Mouse (Mus musculus): ENCODE measurements at regions not wholly inside any gene's neighbourhood (a gene's known extent, or its start where the extent isn't known, plus 50 kb on each side); places are given as distances from the start of the nearest gene placed in this dataset.

DNA sequence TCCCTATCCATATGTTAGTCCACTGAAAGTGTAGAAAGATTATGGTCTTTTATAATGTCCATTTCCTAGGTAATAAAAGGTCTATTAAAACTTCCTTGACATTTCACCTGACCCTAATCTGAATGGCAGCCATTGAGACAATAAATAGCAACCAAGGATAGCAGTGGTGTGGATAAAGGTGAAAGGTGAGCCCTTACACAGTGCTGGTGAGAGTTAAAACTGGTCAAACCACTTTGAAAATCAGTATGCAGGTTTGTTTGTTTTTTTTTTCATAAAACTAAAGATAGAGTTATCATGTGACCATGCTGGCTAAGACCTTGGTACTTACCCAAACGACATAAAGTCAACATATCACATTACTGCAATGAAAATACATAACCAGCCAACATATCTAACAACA is 110.7 kb upstream of the Slc7a11 start:
- ATAC-seq (ENCODE audit: insufficient number of reproducible peaks, low FRiP score, low TSS enrichment, low read depth) (no peak), DNase-seq (ENCODE audit: low spot score) (no peak)
- Histone ChIP-seq H3K36me3 (ENCODE audit: control insufficient read depth, insufficient read depth, low read length) (no peaks in the 10 kb centered on the region), H3K4me2 (ENCODE audit: low read depth, severe bottlenecking) (no peak overlapping the region), H3K27me3 (ENCODE audit: control insufficient read depth, insufficient read depth, low read length) (no peaks in the 10 kb centered on the region), H3K9ac (ENCODE audit: low read length) (no peak overlapping the region), H3K4me3 (ENCODE audit: low read depth, low read length) (no peak overlapping the region), H3K9me3 (ENCODE audit: control insufficient read depth, low read length) (no peaks in the 10 kb centered on the region), H3K27ac (replicated peaks; ENCODE audit: low read depth, low read length) (no peak overlapping the region), H3K4me1 (ENCODE audit: control insufficient read depth, insufficient read depth, low read length) (no peaks in the 10 kb centered on the region)
- whole genome bisulfite sequencing, result 68% methylated on average over 1 of the region's 1 CpGs

DNA sequence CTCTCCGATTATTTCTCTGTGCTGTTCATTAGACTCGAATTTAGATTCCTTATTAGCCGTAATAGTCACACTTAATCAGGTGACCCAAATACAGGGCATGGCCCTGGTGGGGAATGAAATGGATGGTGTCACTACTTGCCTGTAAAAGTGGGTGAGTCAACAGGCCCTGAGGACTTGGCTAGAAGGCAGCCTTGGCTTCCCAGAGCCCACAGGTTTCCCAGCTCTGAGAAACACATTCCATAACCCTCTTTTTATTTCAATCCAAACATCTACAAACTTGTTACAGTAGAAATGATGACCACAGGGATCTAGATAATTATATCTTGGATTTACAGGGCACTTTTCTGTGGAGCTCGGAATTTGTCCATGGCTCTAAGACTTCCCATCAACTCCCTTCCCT is 105.2 kb upstream of the Slc7a11 start:
- 84% methylated on average over 4 of the region's 4 CpGs for WGBS
- H3K36me3 ChIP-seq (ENCODE audit: control insufficient read depth, insufficient read depth, low read length), result no peaks in the 10 kb centered on the region
- H3K27ac ChIP-seq (replicated peaks; ENCODE audit: low read depth, low read length), result no peak overlapping the region
- no peak overlapping the region for H3K4me2 ChIP-seq (ENCODE audit: low read depth, severe bottlenecking)
- H3K4me3 ChIP-seq (ENCODE audit: low read depth, low read length), result no peak overlapping the region
- ATAC-seq (ENCODE audit: insufficient number of reproducible peaks, low FRiP score, low TSS enrichment, low read depth) (no peak), DNase-seq (ENCODE audit: low spot score) (no peak)
- no peaks in the 10 kb centered on the region for H3K4me1 ChIP-seq (ENCODE audit: control insufficient read depth, insufficient read depth, low read length)
- no peak overlapping the region for H3K9ac ChIP-seq (ENCODE audit: low read length)
- H3K9me3 ChIP-seq (ENCODE audit: control insufficient read depth, low read length), result no peaks in the 10 kb centered on the region
- H3K27me3 ChIP-seq (ENCODE audit: control insufficient read depth, insufficient read depth, low read length), result no peaks in the 10 kb centered on the region

DNA sequence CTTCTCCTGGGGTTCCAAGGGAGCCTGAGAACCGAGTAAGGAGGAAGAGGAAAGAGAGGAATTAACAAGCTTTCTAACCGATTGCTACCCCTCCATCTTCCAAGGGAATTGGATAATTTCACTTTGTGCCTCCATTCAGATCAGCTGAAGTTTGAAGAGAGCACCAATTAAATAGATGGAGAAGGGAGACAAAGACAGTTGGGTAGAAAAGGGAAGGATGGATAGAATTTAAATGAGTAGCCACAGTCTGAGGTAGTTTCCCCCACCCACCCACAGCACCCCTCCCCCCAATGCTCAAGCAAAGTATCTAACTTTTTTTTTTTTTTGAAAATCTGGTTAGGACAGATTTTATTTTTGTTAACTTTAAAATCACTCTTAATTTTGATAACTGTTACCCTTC is 87.2 kb upstream of the Slc7a11 start:
- Histone ChIP-seq H3K4me3 (ENCODE audit: low read depth, low read length) (no peak overlapping the region), H3K36me3 (ENCODE audit: control insufficient read depth, insufficient read depth, low read length) (no peaks in the 10 kb centered on the region), H3K9ac (ENCODE audit: low read length) (no peak overlapping the region), H3K4me2 (ENCODE audit: low read depth, severe bottlenecking) (no peak overlapping the region), H3K9me3 (ENCODE audit: control insufficient read depth, low read length) (no peaks in the 10 kb centered on the region), H3K27me3 (ENCODE audit: control insufficient read depth, insufficient read depth, low read length) (no peaks in the 10 kb centered on the region), H3K4me1 (ENCODE audit: control insufficient read depth, insufficient read depth, low read length) (no peaks in the 10 kb centered on the region), H3K27ac (replicated peaks; ENCODE audit: low read depth, low read length) (no peak overlapping the region)
- DNase-seq (ENCODE audit: low spot score), result no peak
- no peak for ATAC-seq (ENCODE audit: insufficient number of reproducible peaks, low FRiP score, low TSS enrichment, low read depth)
- 61% methylated on average over 2 of the region's 2 CpGs for WGBS

DNA sequence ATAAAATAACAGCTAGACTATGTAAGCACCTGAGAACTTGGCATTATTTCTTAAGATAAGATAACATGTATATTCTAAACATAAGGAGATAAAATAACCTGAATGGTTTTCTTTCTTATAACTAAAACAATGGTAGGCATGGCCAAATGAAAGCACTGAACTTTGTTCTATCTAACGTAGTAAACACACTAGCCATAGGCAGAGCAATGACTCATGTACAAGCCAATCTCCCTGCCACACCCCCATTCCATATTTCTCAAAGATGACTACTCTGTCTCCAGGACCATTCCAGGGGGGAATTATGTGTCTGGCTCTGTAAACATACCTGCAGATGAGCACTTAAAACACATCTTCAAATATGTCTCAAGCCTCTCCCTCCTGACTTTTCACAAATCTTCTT is 80.6 kb upstream of the Slc7a11 start:
- H3K4me2 ChIP-seq (ENCODE audit: low read depth, severe bottlenecking), result no peak overlapping the region
- no peaks in the 10 kb centered on the region for H3K4me1 ChIP-seq (ENCODE audit: control insufficient read depth, insufficient read depth, low read length)
- no peaks in the 10 kb centered on the region for H3K27me3 ChIP-seq (ENCODE audit: control insufficient read depth, insufficient read depth, low read length)
- no peak overlapping the region for H3K4me3 ChIP-seq (ENCODE audit: low read depth, low read length)
- H3K27ac ChIP-seq (replicated peaks; ENCODE audit: low read depth, low read length), result no peak overlapping the region
- H3K9me3 ChIP-seq (ENCODE audit: control insufficient read depth, low read length), result no peaks in the 10 kb centered on the region
- ATAC-seq (ENCODE audit: insufficient number of reproducible peaks, low FRiP score, low TSS enrichment, low read depth) (no peak), DNase-seq (ENCODE audit: low spot score) (no peak)
- 86% methylated on average over 1 of the region's 1 CpGs for WGBS
- no peak overlapping the region for H3K9ac ChIP-seq (ENCODE audit: low read length)
- no peaks in the 10 kb centered on the region for H3K36me3 ChIP-seq (ENCODE audit: control insufficient read depth, insufficient read depth, low read length)

DNA sequence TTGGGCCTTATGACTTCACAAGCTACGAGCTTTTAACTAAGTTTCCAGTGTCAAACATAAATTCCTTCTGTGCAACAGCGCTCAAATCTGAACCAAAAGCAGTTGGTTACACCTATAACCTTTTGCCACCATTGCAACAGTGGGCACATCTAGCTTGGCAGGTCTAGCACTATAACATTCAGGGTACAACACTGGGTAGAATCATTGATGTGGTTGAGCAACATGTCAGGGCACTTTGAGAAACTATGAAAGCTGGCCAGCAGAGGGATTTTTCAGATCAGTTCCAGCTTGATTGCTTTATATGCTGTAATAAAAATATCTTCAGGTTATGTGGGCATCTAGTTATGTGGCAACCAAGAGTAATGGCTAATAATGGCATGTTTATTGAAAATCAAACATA is 63.8 kb upstream of the Slc7a11 start:
- H3K4me3 ChIP-seq (ENCODE audit: low read depth, low read length), result no peak overlapping the region
- no peak for ATAC-seq (ENCODE audit: insufficient number of reproducible peaks, low FRiP score, low TSS enrichment, low read depth)
- no peaks in the 10 kb centered on the region for H3K36me3 ChIP-seq (ENCODE audit: control insufficient read depth, insufficient read depth, low read length)
- H3K4me2 ChIP-seq (ENCODE audit: low read depth, severe bottlenecking), result no peak overlapping the region
- no peaks in the 10 kb centered on the region for H3K9me3 ChIP-seq (ENCODE audit: control insufficient read depth, low read length)
- 85% methylated on average over 2 of the region's 2 CpGs for WGBS
- DNase-seq (ENCODE audit: low spot score), result no peak
- 0 out of 2 replicates have a peak, but pooled peaks cover 2% of the 10 kb centered on the region for H3K4me1 ChIP-seq (ENCODE audit: control insufficient read depth, insufficient read depth, low read length)
- no peaks in the 10 kb centered on the region for H3K27me3 ChIP-seq (ENCODE audit: control insufficient read depth, insufficient read depth, low read length)
- no peak overlapping the region for H3K9ac ChIP-seq (ENCODE audit: low read length)
- no peak overlapping the region for H3K27ac ChIP-seq (replicated peaks; ENCODE audit: low read depth, low read length)

Data from limb, embryonic 11.5 days (tissue).